Mouse (Mus musculus) adrenal gland, adult (tissue): Measurements from ENCODE around the gene Pik3cd.

ENCODE experiments used
- DNase-seq, 2 experiments: peaks; one replicate each; pipeline ENCODE4 v3.0.0; 2022 to 2023; ENCODE audit warnings: low spot score in 1 of 2; ENCODE audit not compliant: inconsistent age in 2 of 2

Gene Pik3cd

GRCm38 (mm10) chr4:149725661-149726350 lies 23.4 kb upstream of the Pik3cd start:
- peak; percentile 87 to 96 for DNase-seq

GRCm38 (mm10) chr4:149724916-149725470 lies 22.6 kb upstream of the Pik3cd start:
- DNase-seq, result no peak

- DNase-seq, result peak in 1 of 2 experiments; percentile 71
Observed at GRCm38 (mm10) chr4:149723855-149724731, 21.7 kb upstream of the Pik3cd start.

DNA sequence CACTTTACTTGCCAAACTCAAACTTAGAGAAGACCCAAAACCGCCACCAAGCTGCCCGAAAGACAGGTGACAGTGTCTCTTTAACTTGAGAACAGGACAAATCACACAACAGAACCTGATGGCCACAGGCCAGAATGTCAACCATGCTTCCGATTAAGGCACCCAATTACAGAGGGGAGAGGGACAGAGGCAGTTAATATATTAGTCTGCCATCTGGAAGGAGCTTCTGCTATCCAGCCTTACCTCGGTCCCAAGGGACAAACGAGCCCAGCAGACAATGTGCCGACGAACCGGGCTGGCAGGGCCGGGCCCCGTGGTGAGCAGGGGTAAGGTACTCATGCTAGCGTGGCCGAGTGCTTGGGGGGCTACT lies 20.6 kb upstream of the Pik3cd start:
- DNase-seq, result no peak

DNA sequence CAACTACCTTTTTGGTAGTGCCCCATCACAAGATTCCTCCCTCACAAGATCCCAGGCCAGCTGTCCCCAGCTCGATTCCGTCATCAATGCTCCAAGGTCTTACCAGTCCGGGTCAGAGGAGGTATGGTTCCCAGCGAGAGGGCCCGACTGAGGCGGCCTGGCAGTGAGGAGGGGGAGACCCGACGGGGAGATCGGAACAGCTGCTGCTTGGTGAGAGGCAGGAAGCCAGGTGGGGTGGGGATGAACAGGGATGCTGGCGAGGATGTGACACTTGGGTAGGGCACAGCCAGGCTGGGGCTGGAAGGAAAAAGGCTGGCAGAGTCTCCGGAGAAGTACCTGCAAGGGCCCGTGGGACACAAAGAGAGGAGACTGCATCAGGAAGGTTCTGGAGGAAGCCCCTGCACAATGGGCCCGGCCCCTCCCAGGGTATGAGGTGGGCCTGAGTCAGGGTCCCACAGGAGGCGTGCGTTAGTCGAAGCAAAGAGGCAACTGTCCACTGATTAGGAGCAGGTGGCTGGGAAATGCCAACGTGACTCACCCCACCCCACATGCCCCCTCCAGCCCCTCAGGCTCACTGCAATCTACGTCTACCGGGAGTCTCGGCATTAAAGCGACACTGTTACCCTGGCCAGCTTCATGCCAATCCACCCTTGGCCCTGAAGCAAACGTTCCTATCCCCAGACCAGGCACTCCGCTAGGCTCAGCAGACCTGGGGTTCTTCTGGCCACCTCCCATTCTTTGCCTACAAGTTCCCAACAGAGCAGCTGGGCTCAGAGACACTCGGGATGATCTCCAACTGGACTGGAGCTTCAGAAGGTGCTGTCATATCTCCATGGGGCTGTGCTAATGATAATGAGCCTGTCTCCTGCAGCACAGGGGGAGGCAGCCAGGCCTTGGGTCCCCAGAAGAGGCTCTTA lies 20.0 kb upstream of the Pik3cd start:
- DNase-seq, result no peak

GRCm38 (mm10) chr4:149721163-149721562 lies 18.8 kb upstream of the Pik3cd start:
- no peak for DNase-seq

DNA sequence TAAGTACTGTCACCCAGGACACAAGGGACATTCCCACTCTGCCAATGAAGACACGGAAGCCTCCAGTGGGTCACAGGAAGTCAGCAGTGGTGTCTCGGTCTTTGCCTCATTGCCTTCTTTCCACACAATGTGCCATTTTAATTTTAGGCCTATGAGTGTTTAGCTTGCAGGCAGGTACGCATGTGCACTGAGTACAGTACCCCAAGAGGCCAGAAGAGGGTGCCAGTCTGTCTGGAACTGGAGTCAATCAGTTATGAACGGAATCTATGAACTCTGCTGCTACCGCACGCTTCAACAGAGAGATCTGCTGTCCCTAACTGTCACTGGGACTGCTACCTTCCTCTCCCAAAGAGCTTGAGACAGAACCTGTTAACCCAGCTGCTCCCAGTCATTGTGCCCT lies 17.3 kb upstream of the Pik3cd start:
- DNase-seq, result no peak

- DNase-seq, result no peak
Observed at GRCm38 (mm10) chr4:149714542-149714941, 12.2 kb upstream of the Pik3cd start.

- peak in 1 of 2 experiments; percentile 71 for DNase-seq
Observed at GRCm38 (mm10) chr4:149711955-149712354, 9.6 kb upstream of the Pik3cd start.

DNA sequence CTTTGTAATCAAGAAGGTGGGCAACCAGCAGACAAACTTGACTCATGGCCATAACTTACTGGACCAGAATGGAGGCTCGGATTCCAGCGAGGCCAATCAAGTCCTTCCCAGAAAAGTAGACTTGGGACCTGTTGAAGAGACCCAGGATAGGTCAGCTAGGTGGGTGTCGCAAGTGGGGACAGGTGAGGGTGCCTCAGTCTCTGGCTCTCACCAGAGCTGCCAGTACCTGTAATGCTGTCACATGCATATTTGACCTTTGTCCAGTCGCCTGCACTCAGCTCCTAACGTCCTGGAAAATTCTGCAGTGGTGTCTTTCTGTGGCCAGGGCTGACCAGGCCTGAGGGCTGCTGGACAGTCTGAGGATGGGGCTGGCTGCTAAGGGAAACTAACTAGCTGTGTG lies 9.1 kb upstream of the Pik3cd start:
- no peak for DNase-seq

DNA sequence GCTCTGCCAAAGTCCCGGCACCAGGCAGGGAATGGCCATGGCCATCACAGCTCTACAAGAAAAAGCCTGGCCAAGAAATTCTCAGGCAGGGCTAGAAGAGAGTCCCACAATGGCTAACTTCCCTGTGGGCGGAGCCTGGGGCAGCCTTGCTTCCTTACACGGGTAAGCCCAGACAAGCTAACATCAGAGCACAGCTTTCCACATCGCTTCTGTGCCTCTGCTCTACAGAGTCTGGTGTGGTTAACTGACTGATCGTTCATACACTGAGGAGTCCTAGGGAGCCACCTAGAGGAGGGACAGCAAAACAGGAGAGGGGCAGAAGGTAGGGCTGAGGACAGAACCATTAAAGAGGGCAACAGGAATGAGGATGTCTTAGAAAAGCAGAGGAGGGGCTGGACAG lies 8.1 kb upstream of the Pik3cd start:
- DNase-seq, result peak; percentile 71 to 87

- DNase-seq, result no peak
Observed at GRCm38 (mm10) chr4:149705941-149706340, 3.6 kb upstream of the Pik3cd start.

- no peak for DNase-seq
Observed at GRCm38 (mm10) chr4:149705298-149705697, 2.9 kb upstream of the Pik3cd start.

GRCm38 (mm10) chr4:149701426-149702209 lies 753 bp downstream of the Pik3cd start:
- DNase-seq, result peak in 1 of 2 experiments; percentile 38

DNA sequence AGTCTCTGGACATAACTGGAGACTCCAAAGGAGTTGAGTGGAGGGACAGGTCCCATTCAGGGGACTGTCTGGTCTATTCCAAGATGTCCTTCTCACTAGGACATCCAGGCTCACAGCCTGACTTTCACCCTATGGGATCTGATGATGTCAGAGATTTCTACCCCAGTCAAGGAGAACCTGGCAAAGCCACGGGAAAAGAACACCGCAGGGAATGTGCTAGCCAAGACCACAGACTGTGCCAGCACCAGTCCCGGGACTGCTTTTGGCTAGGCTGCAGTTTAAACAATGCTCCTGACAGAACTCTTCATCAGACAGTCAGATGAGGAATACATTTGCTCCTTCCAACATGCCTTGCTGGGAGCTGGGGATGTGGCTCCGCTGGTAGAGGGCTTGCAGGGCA lies 2.4 kb downstream of the Pik3cd start:
- DNase-seq, result no peak

DNA sequence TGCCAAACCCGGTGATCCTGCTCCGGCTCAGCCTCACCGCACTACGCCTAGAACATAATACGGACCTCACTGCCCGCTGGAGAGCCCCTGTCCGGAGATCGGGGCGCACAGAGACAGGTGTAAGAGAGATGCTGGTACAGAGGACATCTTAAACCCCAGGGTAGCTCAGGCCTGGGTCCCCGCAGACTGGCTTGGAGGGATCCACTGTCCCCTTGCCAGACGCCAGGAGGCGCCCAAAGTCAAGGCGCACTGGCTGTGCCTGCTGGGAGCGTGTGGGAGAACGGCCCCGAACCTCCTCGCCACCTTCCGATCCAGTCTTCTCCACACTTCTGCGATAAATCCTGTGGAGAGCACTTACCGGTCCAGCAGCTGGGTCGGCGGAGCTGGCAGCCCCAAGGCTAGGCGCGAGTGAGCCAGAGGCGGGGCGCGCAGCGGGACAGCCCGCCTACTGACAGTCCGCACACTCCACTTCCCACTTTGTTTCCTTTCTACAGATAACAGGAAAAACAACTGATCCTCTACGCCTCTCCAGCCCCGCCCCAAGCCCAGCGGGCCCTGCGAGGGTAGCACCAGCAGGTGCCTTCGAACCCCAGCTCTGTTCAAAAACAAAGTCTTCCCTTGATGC lies 4.1 kb downstream of the Pik3cd start:
- peak; percentile 60 to 85 for DNase-seq

GRCm38 (mm10) chr4:149697506-149698196 lies 4.7 kb downstream of the Pik3cd start:
- DNase-seq, result no peak

DNA sequence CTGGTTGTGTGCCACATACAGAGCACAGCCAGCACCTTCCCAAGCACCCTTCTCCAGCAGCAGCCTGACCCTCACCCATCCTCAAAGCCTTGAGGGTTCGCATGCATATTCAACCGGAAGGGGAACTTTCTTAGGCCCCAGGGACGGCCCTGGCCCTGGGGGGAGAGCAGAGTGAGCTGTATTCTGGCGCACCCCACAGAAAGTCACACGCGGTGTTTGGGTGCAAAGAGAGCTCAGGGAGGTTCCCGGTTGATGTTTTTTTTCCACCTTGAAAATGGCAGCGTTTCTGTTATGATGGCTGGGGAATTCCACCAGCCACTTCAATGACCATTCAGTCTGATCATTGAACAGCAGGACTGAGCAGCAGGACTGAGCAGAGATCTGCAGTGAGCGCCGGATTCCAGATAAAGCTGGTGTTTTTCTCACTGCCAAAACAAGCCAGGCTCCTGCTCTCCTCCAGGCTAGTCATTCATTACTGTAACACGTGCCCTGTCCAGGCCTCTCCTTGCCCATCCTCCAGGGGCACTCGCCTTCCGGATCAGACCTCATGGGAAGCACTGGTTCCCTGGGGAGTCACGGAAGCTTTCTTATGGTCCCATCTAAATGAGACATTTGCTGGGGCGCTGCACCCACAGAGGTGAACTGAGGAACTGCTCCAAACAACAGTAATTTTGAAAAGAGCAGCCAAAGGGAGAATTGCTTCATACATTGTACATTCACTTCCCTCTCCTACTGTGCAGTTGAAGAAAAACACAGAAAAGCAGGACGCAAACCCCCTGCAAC lies 6.0 kb downstream of the Pik3cd start:
- no peak for DNase-seq
